Mouse (Mus musculus) heart, adult 8-10 months (tissue): Measurements from ENCODE around the gene Klc1. TPM values are rescaled to one million over a fixed set of nuclear protein-coding genes. Genes with fewer than 3 reads are reported as not detected.
A peak's percentile ranks its signal among the peaks of the same experiment; 100 is the strongest.

Experiments used
- DNase-seq: peaks from one replicate; pipeline ENCODE4 v3.0.0; 2022; ENCODE audit warnings: low spot score
- total RNA-seq, 4 experiments: library from RNA; stranded (reverse); gene quantifications; 2 replicates each; pipeline ENCODE4 v1.2.4; 2022

Gene Klc1
- total RNA-seq, 4 experiments from 2014 or later = 73.6 to 90.4 (median 83.5) TPM

DNA sequence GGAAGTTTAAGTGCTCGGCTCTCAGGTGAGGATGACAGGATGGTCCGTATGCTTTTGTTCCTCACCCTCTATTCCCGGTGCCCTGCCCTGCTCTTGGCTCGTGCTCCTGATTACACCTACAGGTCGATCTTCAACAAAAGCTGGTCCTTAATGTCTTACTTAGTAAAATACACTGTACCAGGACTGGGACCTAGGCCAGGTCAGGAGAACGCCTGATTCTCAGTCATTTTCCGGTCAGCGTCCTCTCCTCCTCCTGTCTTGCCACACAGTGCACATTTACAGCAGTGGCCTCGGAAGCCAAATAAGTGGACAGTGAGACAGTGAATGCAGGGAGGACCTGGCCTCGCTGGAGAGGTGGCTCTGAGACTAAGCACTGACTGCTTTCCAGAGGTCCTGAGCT, 12.0 kb downstream of the Klc1 start:
- no peak for DNase-seq

DNA sequence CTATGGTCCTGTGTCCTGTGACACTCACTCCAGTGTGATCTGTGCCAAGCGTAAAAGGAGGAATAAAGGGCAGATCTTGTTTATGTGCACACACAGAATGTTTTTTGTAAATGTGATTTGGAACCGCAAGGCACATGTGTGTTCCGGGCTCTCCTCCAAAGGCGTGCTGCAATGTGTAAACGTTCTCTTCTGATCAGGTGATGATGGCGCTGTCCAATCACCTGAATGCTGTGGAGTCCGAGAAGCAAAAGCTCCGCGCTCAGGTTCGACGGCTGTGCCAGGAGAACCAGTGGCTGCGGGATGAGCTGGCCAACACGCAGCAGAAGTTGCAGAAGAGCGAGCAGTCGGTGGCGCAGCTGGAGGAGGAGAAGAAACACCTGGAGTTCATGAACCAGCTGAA, 15.5 kb downstream of the Klc1 start:
- DNase-seq = no peak

DNA sequence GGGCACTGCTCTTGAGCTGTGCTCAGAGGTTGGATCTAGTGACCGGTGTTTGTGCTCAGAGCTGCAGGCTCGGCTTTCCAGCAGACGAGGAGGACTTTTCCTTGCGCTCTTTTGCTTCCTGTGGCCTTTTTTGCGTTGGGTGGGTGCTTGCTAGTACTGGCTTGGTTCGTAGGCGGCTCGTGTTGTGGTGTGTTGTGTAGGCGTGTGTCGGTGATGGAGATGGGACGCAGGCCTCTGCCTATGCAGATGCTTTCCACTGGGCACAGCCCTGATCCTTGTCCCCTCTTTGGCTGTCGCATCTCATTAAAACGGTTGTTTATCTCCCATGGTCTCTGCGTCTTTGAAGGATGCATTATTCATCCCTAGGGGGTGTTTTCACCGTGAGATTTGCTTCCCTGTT, 16.2 kb downstream of the Klc1 start:
- DNase-seq = no peak

DNA sequence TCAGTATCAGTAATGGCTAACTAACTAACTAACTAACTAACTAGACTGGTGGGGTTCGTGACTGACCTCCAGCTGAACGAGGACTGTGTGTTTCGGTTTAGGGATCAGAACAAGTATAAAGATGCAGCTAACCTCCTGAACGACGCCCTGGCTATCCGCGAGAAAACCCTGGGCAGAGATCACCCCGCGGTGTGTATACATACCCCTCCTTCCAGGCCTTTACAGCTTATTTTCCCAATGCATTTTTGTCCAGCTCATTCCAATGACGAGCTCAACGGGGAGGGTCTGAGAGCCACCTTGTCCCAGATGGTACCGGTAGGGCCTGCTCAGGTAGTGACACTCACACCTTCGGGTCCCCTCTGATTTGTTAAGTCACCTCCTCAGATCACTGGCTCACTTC, 19.3 kb downstream of the Klc1 start:
- no peak for DNase-seq

DNA sequence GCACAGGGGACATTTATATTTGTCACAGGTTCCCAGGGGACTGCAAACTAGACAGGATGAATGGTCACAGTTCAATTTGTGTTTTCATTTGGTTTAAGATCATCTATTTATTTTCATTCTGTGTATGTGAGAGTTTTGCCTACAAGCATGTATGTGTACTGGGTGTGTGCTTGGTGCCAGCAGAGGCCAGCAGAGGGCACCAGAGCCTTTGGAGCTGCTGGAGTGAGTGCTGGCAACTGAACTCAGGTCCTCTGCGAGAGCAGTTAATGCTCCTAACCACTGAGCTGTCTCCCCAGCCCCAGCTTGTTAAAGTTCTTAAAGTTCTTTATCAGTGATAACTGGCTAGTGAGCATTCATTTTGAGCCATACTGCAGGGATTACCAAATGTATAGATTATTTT, 20.9 kb downstream of the Klc1 start:
- DNase-seq = no peak

DNA sequence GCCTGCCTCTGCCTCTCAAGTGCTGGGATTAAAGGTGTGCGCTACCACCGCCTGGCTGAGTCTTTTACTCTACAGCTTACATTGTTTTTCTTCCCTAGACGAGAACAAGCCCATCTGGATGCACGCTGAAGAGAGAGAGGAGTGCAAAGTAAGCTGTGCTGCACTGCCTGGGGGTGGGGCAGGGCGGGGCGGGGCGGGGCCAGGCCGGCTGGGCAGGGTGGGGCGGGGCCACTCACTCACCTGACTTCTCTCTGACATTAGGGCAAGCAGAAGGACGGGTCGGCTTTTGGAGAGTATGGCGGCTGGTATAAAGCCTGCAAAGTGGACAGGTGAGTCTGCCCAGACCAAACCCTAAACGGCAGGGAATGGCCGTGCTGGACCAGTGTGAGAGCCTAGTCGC, 26.5 kb downstream of the Klc1 start:
- DNase-seq = no peak

DNA sequence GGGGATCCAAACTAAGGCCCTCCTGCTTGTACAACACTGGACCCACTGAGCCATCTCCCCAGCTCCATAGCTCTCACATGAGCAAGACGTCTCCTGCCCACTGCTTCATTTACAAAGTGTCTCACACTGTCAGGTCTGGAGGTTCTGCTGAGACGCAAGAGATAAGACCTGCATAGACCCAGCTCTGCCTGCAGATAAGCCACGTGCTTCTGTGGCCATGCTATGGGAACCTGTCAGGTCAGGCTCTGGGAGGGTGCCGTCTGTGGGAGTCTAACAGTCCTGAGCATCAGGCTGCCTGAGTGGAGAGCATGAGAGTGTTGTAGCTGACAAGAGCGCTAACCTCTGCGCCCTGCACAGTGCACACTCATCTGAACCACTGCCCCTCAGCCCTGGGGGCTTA, 28.4 kb downstream of the Klc1 start:
- DNase-seq = no peak

DNA sequence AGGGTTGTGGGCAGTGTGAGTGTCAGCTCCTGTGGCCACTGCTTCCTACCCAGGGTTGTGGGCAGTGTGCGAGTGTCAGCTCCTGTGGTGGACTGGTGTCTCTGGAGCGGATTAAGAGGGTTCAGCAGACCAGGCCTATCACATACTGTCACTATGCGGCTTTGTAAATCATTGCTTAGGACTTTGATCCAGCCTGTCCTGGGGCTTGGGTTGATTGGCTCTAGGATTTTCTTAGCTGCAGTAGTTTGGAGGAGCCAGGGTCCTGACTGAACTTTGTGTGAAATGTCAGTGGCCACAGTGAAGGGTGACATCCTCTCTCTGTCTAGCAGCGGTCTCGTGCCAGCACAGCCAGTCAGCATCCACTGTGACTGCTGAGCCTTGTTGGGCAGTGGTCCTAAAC, 31.4 kb downstream of the Klc1 start:
- DNase-seq = no peak

DNA sequence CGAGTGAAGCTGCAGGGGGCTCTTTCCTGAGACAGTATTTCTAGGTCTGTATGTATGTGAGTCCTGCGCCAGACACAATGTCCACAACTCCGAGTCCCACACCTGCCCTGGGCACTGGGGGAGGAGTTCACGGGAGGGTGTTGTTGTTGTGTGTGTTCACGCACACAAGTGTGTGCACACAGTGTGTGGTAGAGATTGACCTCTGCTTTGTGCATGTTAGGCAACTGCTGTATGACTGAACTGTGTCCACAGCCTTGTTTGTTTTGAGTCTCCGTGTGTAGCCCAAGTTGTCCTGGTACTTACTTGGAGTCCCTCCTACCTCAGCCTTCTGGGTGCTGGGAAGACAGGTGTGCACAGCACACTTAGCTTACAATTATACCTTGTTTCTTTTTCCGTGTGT, 32.0 kb downstream of the Klc1 start:
- DNase-seq = no peak

DNA sequence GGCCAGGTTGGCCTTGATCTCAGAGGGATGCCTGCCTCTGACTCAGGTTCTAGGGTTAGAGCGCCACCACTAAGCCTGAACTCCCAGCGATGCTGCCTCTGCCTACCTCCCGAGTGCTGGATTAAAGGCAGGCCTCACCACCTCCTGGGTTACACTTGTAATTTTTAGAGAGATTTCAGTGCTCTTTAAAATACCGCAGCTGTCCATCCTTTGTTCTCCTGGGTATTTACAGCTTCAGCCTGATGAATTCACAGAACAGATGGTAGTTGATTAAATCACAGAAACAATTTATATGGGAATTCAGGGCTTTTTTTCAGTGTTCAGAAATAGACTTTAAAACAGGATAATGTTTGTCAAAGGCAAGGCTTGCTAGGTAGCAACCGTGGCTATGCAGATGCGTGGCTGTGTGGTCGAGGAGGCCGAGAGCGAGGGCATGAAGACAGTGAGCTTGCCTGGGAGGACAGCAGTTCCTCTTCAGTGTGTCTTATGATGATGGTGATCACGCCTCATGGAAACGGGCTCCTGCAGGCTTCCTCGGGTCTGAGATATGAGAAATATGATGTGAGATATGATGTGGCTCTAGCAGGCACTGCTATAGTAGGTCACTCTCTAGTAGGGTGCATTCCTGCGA, 32.9 kb downstream of the Klc1 start:
- no peak for DNase-seq

DNA sequence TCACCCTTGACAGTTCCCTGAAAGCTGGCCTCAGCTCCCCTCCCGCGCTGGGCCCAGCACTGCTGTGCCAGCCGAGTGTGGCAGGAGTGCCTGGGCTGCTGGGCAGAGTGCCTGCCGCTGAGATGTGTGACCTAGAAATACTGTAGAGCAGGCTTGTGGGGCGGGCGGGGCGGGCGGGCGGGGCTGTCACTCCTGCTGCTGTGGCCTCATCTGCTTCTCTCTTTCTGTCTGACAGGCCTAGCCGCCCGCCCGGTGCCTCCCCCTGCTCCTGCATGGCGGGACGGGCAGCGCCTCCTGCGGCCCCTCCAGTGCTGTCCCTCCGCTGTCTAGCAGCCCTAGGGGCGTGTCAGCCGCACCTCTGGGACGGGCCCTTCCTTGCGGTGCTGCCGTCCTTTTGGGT, 35.5 kb downstream of the Klc1 start:
- peak; percentile 52 for DNase-seq

DNA sequence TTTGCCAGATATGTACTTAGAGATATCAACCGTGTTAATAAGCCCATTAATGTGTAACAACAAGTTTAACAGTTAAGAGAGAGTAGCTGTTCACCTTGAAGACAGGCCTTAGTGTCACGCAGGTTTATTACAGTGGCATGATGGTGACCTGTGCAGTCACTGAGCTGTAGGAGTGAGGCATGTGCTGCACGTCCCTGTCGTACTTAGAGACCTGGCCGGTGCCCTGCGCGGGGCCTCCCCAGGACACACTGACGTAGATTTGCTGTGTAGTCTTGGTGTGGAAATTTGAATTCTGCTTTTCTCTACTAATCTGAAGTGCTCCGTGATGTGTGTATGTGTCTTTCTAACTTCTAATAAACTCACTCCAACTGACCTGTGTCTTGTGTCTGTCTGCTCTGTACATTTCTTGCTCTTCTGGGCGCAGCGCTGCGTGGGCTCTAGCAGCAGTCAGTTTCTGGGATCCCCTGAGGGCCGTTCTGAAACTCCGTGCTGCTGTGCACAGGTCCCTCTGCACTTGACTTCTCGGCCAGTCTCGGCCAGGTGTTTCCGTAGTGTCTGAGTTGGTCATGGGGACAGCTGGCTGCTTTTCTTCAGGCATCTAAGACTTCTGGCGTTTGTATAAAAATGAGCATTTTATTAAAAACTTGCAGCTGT, 36.0 kb downstream of the Klc1 start:
- no peak for DNase-seq

DNA sequence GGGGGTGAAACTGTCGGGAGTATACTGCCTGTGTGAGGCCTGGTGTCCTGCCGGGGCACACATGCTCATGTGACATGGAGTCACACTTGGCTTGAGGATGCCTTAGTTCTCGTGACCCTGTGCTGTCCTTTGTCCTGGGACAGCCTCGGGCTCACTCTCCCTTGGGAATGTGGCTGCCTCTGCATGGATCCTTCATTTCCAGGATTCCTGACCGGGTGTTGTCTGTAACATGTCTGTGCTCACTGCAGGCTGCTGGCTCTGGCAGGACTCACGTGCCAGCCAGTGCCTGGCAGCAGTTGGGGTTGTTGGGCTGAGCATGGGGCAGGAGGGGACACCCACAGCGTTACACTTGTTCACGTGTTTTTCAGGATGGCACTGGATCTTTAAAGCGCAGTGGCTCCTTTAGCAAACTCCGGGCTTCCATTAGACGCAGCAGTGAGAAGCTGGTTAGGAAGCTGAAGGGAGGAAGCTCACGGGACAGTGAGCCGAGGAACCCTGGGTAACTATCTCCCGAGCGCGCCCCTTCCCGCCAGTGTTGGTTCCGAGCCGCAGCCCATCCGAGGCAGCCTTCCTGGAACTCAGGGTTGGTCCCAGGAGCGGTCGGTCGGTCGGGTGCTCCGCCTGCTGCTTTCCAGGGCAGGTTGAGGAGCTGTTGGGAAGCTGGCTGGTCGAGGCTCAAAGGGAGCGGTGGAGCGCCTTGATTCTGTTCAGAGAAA, 36.7 kb downstream of the Klc1 start:
- peak; percentile 44 for DNase-seq

DNA sequence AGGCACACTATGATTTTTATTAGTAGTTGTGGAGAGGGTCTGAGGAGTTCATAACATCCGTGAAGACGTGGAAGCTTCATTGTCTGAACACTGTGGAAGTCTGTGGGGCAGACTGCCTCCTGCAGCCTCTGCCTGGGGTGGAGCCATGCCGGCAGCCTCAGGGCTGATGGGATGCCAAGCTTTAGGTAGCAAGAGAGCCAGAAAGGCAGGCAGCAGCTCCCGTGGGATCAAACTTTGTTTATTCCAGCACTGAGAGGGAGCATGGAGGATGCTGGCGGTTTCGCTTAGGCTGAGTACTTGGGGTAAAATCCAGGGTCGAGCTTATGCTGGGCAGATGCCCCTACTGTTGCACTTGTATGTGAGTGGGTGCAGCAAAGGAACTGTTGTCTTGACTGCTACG, 38.6 kb downstream of the Klc1 start:
- no peak for DNase-seq

DNA sequence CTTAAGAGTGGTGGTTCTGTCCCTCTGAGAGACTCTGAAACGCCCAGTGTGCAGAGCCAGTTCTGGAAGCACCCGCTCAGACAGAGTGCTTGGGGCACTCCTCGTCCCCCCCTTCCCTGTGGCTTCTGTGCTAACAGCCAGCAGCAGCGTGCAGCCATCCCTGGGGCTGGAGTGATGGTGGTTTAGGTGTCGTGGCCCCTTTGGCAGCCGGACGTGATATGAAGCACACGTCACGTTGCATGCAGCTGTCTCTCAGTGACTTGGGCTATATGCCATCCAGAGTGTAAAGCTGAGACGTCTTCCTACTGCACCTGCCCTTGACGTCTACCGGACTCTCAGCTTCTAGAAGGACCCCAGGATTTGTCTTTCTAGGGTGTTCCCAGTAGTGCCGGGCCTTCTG, 39.8 kb downstream of the Klc1 start:
- no peak for DNase-seq

DNA sequence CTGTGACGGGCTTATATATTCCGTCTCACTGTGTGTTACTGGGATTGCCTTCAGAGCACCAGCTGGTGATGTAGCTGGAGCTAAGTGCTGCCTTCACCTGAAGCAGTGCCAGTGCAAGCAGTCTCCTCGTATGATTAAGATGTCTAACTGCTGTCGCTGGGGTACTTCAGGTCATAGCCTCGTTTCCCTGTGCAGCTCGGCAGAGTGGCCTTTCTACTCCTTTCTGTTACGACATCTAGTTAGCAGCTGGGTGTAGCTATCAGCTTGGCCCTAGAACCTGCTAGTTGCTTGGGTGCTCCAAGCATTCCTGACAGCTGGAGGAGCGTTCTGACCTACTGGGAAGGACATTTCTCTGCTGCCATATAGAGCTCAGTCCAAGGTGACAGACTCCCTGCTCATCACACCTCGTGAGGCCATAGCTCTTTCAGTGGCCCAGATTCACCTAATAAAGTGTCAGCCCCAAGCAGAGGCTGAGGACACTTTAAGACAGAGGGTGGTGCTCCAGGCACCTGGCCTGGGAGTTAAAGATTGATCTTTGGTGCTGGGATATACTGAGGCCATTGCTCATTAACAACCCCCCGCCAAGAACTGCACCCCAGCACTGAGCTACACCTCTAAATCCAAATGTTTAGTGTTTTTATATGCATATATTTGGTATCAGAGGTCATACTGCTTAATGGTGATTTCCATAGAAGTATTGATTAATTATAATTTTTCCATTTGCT, 42.0 kb downstream of the Klc1 start:
- no peak for DNase-seq

DNA sequence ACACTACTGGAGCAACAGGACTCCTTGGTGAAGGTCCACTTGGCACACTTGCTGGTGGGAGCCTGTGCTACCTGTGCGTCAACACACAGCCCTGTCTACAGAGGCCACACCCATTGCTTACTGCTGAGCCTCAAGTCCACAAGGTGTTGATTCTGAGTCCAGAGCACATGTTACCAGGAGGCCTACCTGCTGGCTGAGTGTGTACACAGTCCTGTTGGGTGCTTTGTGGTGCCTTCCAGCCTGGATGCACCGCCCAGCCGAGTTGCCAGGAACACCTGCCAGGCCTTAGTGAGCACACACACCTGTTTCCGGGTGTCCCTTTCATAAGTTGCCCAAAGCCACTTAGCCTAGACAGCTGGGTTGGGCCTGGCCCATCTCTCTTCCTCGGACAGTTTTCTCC, 44.9 kb downstream of the Klc1 start:
- DNase-seq = no peak

DNA sequence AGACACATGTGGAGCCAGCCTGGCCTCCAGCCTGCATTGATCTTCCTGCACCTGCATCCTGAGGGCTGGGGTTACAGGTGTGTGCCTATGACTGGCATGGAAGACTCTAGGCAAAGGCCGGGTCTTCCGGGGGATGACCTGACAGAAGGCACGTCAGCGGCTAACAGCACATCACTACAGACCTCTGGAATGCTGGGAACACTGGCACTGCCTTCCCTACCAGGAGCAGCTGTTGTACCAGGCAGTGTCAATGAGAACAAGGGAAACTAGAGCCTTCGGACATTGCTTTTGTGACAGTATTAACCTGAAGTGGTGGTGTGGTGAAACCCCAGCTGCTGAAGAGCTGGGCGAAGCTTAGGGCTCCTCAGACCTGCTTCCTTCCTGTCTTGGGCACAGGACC, 50.1 kb downstream of the Klc1 start:
- no peak for DNase-seq

DNA sequence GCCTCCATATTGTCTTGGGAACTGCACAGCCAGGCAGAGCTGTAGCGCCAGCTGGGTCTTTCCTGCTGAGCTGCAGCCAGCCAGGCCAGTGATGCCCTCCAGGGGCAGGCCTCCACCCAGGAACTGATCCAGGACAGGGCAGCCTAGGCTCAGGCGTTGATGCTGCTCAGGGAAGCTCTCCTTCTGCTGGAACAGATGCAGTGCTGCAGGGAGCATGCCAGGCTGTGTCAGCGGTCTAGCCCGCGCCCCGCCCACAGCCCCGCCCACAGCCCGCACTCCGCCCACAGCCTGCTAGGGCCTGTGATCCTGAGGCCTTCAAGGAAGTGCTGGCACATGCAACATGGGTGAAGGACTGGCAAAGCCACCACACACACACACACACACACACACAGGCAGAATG, 51.1 kb downstream of the Klc1 start:
- peak; percentile 68 for DNase-seq

DNA sequence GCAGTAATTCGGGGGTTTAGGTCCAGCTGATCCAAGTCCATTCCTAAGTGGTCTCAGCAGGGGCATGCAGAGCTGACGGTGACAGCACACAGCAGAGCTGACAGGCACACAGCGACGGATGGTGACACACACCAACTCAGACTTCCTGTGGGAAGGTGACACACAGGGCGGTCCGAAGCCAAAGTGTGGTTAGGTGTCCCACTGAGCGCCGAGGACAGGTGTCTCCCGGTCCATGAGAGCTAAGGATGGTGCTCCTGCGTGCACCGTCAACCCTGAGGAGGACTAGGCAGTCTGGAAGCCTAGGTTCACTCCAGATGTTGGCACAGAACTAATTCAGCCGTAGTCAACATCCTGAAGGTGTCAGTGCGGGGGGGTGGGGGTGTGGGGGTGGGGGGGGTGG, 53.4 kb downstream of the Klc1 start:
- DNase-seq = no peak

DNA sequence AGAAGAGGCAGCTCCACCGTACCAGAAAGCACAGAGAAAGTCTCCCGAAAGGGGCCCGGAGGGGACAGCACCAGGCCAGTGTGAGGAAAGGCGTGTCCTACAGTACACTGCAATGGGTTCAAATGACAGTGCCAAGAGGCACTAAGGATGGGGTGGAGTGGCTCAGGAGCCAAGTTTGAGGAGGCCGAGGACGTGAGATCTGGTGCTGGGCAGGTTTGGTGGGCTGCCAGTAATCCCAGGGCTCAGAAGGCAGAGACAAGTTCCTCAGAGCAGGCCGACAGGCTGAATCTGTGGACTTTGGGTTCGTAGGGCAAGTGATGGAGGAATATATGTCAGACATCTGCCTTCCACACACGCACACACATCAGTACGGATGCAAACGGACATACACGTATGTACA, 54.0 kb downstream of the Klc1 start:
- DNase-seq = no peak

DNA sequence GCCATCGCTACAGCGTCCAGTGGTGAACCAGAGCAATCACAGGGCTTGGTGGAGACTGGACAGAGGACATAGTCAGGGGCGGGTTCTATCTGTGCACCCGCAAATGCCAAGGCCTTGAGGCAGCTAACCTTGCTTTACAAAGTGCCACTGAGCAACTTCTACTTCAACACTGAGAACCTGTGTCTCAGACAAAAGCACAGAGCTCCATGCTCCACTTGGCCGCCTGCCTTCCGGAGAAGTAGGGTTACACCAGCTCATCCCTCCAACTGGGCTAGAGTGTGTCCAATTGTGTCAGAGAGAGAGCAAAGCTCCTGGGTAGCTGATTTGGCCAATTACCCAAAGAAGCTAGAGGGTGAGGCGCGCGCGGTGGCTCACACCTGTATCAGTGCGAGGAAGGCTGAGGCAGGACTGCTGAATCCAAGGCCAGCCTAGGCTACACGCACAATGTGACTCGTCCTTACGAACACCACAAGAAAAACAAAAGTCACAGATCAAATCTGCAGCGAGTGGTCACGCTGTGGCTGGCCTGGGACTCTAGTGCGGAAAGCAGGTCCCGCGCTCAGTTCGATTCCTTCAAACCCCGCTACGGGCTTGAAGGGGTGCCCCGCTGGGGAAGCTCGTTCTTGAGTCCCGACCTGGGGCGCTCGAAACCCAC, 54.6 kb downstream of the Klc1 start:
- DNase-seq = no peak
